Mouse (Mus musculus): ENCODE data around the gene Mrpl33. TPM values are rescaled to one million over a fixed set of nuclear protein-coding genes. Genes with fewer than 3 reads are reported as not detected.
"Not testable (repeated sequence)": the region's sequence is repeated elsewhere in the genome, so short reads cannot be mapped to it uniquely, and the experiment has no call there.

Mrpl33 gene
- polyA plus RNA-seq, 1 experiment from 2014 or later: 213 TPM

DNA sequence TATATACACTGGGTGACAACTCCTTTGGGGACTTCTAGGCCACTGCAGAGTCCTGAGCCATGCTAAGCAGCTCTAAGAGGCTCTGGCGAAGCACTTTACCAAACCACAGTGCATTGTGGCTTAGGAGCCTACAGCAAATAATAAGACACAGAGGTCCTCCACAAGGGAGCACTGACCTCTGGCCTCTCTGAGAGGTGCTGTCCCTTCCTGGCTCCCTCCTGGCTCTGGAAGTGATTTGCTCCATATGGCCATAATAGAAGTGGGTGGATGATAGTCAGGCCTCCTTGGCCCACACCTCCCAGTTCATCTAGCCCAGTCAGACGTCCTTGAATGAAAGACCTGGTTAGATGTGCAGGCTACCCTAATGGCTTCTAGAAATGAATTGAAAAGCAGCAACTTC, 8.7 kb upstream of the Mrpl33 start:
- DNase-seq (ENCODE audit: low spot score) (no peak), ATAC-seq (ENCODE audit: low FRiP score) (no peak)
- Histone ChIP-seq H3K27ac (ENCODE audit: low read depth, low read length) (no peak overlapping the region), H3K9ac (ENCODE audit: low read depth, low read length) (no peak overlapping the region), H3K27me3 (ENCODE audit: control insufficient read depth, insufficient read depth, low read length) (no peaks in the 10 kb centered on the region), H3K4me1 (replicated peaks; ENCODE audit: control insufficient read depth, insufficient read depth, low read length) (no peaks in the 10 kb centered on the region), H3K9me3 (ENCODE audit: control insufficient read depth, low read length) (no peaks in the 10 kb centered on the region), H3K36me3 (ENCODE audit: control insufficient read depth, insufficient read depth, low read length) (no peaks in the 10 kb centered on the region), H3K4me2 (replicated peaks; ENCODE audit: low read depth, low read length) (no peak overlapping the region), H3K4me3 (ENCODE audit: low read depth, low read length) (no peak overlapping the region)
- WGBS: 57% methylated on average over 2 of the region's 2 CpGs

DNA sequence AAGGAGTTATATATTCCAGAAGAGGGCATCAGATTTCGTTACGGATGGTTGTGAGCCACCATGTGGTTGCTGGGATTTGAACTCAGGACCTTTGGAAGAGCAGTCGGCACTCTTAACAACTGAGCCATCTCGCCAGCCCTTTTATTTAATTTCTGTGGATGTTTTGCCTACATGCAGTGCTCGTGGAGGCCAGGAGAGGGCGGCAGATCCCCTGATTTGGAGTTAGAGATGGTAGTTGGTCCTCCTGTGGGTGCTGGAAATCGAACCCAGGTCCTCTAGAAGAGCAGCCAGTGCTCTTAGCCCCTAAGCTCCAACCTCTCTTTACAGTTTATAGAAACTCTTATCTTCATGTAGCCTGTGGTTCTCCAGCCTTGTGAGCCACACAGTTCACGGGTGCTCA, 8.1 kb upstream of the Mrpl33 start:
- H3K27ac ChIP-seq (ENCODE audit: low read depth, low read length); H3K4me2 ChIP-seq (replicated peaks; ENCODE audit: low read depth, low read length); DNase-seq (ENCODE audit: low spot score); H3K4me1 ChIP-seq (replicated peaks; ENCODE audit: control insufficient read depth, insufficient read depth, low read length); ATAC-seq (ENCODE audit: low FRiP score); H3K36me3 ChIP-seq (ENCODE audit: control insufficient read depth, insufficient read depth, low read length); H3K9me3 ChIP-seq (ENCODE audit: control insufficient read depth, low read length); H3K9ac ChIP-seq (ENCODE audit: low read depth, low read length); H3K27me3 ChIP-seq (ENCODE audit: control insufficient read depth, insufficient read depth, low read length); H3K4me3 ChIP-seq (ENCODE audit: low read depth, low read length): not testable (repeated sequence)
- 83% methylated on average over 8 of the region's 8 CpGs for WGBS

DNA sequence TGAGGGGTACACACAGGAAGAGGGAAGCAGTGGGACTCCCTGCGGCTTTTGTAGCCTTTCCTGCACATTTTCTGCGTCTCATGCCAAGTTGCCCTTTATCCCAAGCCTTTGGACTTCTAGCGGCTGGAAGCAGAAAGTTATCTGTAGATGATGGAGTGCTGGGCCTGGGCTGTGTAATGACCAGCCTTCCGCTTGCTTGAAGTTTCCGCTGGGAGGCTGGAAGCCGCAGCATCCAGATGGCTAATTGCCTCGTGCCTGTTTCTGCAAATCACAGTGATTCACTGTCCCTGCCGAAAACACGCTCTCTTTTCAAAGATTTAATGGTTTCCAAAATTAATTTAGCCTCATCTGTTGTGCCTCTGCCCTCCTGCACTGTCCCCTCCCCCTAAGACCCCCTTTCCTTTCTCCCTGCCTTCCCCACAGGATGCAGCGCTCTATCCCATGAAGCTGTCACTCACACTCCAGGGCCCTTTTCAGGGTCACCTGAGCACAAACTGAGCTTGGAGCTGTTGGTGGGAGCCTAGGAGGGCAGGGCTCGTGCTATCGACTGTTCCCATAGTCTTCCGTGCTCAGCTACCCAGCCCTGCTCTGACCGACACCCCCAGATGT, 6.9 kb upstream of the Mrpl33 start:
- Histone ChIP-seq H3K27me3 (ENCODE audit: control insufficient read depth, insufficient read depth, low read length) (no peaks in the 10 kb centered on the region), H3K36me3 (ENCODE audit: control insufficient read depth, insufficient read depth, low read length) (no peaks in the 10 kb centered on the region), H3K9me3 (ENCODE audit: control insufficient read depth, low read length) (no peaks in the 10 kb centered on the region), H3K4me2 (replicated peaks; ENCODE audit: low read depth, low read length) (no peak overlapping the region), H3K4me1 (replicated peaks; ENCODE audit: control insufficient read depth, insufficient read depth, low read length) (no peaks in the 10 kb centered on the region), H3K27ac (ENCODE audit: low read depth, low read length) (no peak overlapping the region), H3K9ac (ENCODE audit: low read depth, low read length) (no peak overlapping the region), H3K4me3 (ENCODE audit: low read depth, low read length) (no peak overlapping the region)
- DNase-seq (ENCODE audit: low spot score): no peak
- no peak for ATAC-seq (ENCODE audit: low FRiP score)
- 76% methylated on average over 14 of the region's 14 CpGs for WGBS

DNA sequence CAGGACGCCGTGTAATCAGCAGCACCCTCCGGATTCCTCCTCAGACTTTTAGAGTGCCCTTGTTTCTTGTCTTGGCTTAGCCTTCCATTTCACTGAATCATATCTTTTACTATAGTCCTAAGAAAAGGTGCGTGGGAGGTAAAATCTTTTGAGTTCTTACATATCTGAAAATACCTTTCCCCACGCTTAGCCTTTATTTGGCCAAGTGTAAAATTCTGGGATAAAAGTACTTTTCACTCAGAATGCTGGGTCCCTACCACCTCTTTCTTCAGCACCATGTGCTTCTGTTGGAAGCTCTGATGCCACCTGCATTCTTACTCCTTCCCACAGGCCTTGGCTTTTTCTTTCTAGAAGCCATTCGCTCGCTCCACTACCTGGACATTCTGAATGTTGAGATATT, 5.6 kb upstream of the Mrpl33 start:
- Histone ChIP-seq H3K4me1 (replicated peaks; ENCODE audit: control insufficient read depth, insufficient read depth, low read length) (no peaks in the 10 kb centered on the region), H3K27ac (ENCODE audit: low read depth, low read length) (no peak overlapping the region), H3K4me2 (replicated peaks; ENCODE audit: low read depth, low read length) (no peak overlapping the region), H3K36me3 (ENCODE audit: control insufficient read depth, insufficient read depth, low read length) (no peaks in the 10 kb centered on the region), H3K27me3 (ENCODE audit: control insufficient read depth, insufficient read depth, low read length) (no peaks in the 10 kb centered on the region), H3K4me3 (ENCODE audit: low read depth, low read length) (no peak overlapping the region), H3K9me3 (ENCODE audit: control insufficient read depth, low read length) (no peaks in the 10 kb centered on the region), H3K9ac (ENCODE audit: low read depth, low read length) (no peak overlapping the region)
- ATAC-seq (ENCODE audit: low FRiP score) (no peak), DNase-seq (ENCODE audit: low spot score) (no peak)
- 91% methylated on average over 7 of the region's 7 CpGs for WGBS

DNA sequence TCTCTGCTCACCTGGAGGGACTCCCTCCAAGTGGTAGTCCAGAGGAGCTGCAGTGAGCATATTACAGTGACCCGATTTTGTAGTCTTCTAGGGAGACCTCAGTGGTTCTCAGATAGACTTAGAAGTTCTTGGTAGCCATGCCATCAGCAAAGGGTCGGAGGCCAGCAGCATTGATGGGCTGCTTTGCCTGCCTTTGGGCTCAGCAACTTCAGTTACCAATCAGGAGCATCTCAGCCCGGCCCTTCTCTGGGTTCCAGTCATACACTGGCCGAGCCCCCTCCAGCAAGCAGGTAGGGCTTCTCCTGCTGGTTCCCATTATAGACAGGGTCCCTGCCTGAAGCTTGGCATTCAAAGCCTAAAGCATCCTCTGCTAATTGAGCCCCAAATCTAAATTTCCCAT, 867 bp upstream of the Mrpl33 start:
- 57% methylated on average over 4 of the region's 4 CpGs for WGBS
- Histone ChIP-seq H3K27me3 (ENCODE audit: control insufficient read depth, insufficient read depth, low read length) (no peaks in the 10 kb centered on the region), H3K9ac (ENCODE audit: low read depth, low read length) (no peak overlapping the region), H3K9me3 (ENCODE audit: control insufficient read depth, low read length) (no peaks in the 10 kb centered on the region), H3K4me1 (replicated peaks; ENCODE audit: control insufficient read depth, insufficient read depth, low read length) (no peaks in the 10 kb centered on the region), H3K36me3 (ENCODE audit: control insufficient read depth, insufficient read depth, low read length) (no peaks in the 10 kb centered on the region), H3K4me3 (ENCODE audit: low read depth, low read length) (no peak overlapping the region), H3K27ac (ENCODE audit: low read depth, low read length) (no peak overlapping the region), H3K4me2 (replicated peaks; ENCODE audit: low read depth, low read length) (no peak overlapping the region)
- no peak for ATAC-seq (ENCODE audit: low FRiP score)
- no peak for DNase-seq (ENCODE audit: low spot score)

DNA sequence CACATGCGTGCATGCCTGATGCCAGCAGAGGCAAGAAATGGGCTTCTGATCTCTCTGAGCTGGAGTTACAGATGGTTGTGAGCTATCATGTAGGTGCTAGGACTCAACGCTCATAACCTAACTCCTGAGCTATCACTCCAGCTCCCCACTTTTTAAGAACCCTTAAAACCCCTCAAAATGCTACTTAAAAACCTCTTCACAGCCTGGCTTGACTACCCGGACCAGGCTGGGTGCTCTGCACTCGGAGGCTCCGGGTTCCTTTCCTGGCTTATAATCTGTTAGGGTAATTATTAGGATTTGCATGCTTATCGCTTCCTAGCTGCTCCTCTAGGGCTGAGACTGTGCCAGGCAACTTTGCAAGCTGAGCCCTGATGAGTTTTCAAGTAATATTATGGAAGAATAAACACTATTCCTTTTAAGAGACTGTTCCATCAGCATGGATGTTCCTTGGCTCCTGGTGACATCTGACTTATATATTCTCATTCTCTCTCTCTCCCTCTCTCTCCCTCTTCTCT, 752 bp downstream of the Mrpl33 start:
- Histone ChIP-seq H3K36me3 (ENCODE audit: control insufficient read depth, insufficient read depth, low read length) (no peaks in the 10 kb centered on the region), H3K9ac (ENCODE audit: low read depth, low read length) (no peak overlapping the region), H3K4me1 (replicated peaks; ENCODE audit: control insufficient read depth, insufficient read depth, low read length) (no peaks in the 10 kb centered on the region), H3K9me3 (ENCODE audit: control insufficient read depth, low read length) (no peaks in the 10 kb centered on the region), H3K27me3 (ENCODE audit: control insufficient read depth, insufficient read depth, low read length) (no peaks in the 10 kb centered on the region), H3K4me2 (replicated peaks; ENCODE audit: low read depth, low read length) (no peak overlapping the region), H3K27ac (ENCODE audit: low read depth, low read length) (no peak overlapping the region), H3K4me3 (ENCODE audit: low read depth, low read length) (no peak overlapping the region)
- 81% methylated on average over 6 of the region's 6 CpGs for WGBS
- DNase-seq (ENCODE audit: low spot score) (no peak), ATAC-seq (ENCODE audit: low FRiP score) (no peak)

DNA sequence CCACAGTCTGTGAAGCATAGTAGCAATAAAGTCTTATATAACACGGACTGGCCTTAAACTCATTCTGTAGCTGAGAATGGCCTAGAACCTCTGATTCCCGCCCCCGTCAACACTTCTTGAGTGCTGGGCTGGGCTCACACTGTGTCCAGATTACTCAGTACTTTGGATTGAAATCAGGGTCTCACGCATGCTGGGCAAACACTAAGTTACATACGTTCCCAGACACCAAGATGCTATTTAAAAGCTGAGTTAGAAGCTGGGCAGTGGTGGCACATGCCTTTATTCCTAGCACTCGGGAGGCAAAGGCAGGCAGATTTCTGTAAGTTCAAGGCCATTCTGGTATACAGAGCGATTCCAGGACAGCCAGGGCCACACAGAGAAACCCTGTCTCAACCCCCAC, 1.4 kb downstream of the Mrpl33 start:
- DNase-seq (ENCODE audit: low spot score): no peak
- Histone ChIP-seq H3K9ac (ENCODE audit: low read depth, low read length) (no peak overlapping the region), H3K27me3 (ENCODE audit: control insufficient read depth, insufficient read depth, low read length) (no peaks in the 10 kb centered on the region), H3K4me2 (replicated peaks; ENCODE audit: low read depth, low read length) (no peak overlapping the region), H3K27ac (ENCODE audit: low read depth, low read length) (no peak overlapping the region), H3K9me3 (ENCODE audit: control insufficient read depth, low read length) (no peaks in the 10 kb centered on the region), H3K4me3 (ENCODE audit: low read depth, low read length) (no peak overlapping the region), H3K4me1 (replicated peaks; ENCODE audit: control insufficient read depth, insufficient read depth, low read length) (no peaks in the 10 kb centered on the region), H3K36me3 (ENCODE audit: control insufficient read depth, insufficient read depth, low read length) (no peaks in the 10 kb centered on the region)
- WGBS: 81% methylated on average over 7 of the region's 7 CpGs
- ATAC-seq (ENCODE audit: low FRiP score): no peak

DNA sequence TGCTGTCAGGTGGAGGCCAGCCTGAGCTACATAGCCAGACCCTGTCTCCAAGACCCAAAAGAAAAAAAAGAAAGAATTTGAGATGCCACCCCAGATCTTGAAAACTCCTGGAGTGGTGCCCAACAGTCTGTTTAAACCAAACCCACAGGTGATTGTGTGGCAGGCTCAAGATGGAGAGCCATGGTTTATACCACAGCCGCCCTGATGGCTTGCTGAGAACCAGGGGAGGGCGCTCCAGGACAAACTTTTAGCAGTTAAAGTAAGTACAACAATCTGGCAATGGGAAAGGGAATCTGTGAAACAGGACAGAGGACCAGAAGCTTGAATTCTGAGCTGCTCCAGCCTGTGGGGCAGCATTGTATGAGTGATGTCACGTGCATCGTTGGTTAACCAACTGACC, 1.8 kb downstream of the Mrpl33 start:
- Histone ChIP-seq H3K36me3 (ENCODE audit: control insufficient read depth, insufficient read depth, low read length) (no peaks in the 10 kb centered on the region), H3K4me1 (replicated peaks; ENCODE audit: control insufficient read depth, insufficient read depth, low read length) (no peaks in the 10 kb centered on the region), H3K9ac (ENCODE audit: low read depth, low read length) (no peak overlapping the region), H3K27me3 (ENCODE audit: control insufficient read depth, insufficient read depth, low read length) (no peaks in the 10 kb centered on the region), H3K27ac (ENCODE audit: low read depth, low read length) (no peak overlapping the region), H3K9me3 (ENCODE audit: control insufficient read depth, low read length) (no peaks in the 10 kb centered on the region), H3K4me3 (ENCODE audit: low read depth, low read length) (no peak overlapping the region), H3K4me2 (replicated peaks; ENCODE audit: low read depth, low read length) (no peak overlapping the region)
- WGBS: 68% methylated on average over 4 of the region's 4 CpGs
- ATAC-seq (ENCODE audit: low FRiP score) (no peak), DNase-seq (ENCODE audit: low spot score) (peak; percentile 46)

DNA sequence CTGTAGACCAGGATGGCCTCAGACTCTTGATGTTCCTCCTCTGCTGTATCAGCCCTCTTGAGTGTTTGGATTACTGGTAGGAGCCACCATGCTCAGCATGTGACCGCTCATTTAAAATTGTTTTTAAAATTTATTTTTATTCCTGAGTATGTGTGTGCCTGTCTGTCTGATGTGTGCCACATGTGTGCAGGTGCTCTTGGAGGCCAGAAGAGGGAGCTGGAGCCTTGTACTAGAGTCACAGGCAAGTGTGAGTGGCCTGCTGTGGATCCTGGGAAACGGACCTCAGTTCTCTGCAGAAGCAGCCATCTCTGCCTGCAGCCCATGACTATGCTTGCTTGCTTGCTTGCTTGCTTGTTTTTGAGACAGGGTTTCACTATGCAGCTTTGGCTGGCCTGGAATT, 2.4 kb downstream of the Mrpl33 start:
- ATAC-seq (ENCODE audit: low FRiP score): no peak
- H3K27ac ChIP-seq (ENCODE audit: low read depth, low read length): no peak overlapping the region
- H3K4me2 ChIP-seq (replicated peaks; ENCODE audit: low read depth, low read length): no peak overlapping the region
- 90% methylated on average over 2 of the region's 2 CpGs for WGBS
- H3K27me3 ChIP-seq (ENCODE audit: control insufficient read depth, insufficient read depth, low read length): no peaks in the 10 kb centered on the region
- no peak for DNase-seq (ENCODE audit: low spot score)
- no peak overlapping the region for H3K9ac ChIP-seq (ENCODE audit: low read depth, low read length)
- H3K4me1 ChIP-seq (replicated peaks; ENCODE audit: control insufficient read depth, insufficient read depth, low read length): no peaks in the 10 kb centered on the region
- no peak overlapping the region for H3K4me3 ChIP-seq (ENCODE audit: low read depth, low read length)
- no peaks in the 10 kb centered on the region for H3K36me3 ChIP-seq (ENCODE audit: control insufficient read depth, insufficient read depth, low read length)
- H3K9me3 ChIP-seq (ENCODE audit: control insufficient read depth, low read length): no peaks in the 10 kb centered on the region

Measured in hindbrain, embryonic 11.5 days (tissue).